Mouse (Mus musculus) intestine, embryonic 15.5 days (tissue): ENCODE measurements around the gene Scfd2. TPM values are rescaled to one million over a fixed set of nuclear protein-coding genes. Genes with fewer than 3 reads are reported as not detected.

Source experiments
- ATAC-seq: fragments of 200-750 bp; cut with Nextera tagmentation; 2 replicates; pipeline ENCODE4 v1.8.0; 2017; ENCODE audit warnings: moderate TSS enrichment, moderate library complexity
- H3K27ac ChIP-seq: fragments of 300-500 bp; sonication (generic); 2 replicates; pipeline ENCODE4 v1.5.1; 2015; ENCODE audit warnings: mild to moderate bottlenecking, inconsistent platforms
- H3K27me3 ChIP-seq: fragments of 300-500 bp; sonication (generic); replicated peaks from 2 replicates; pipeline ENCODE4 v1.6.1; 2015; ENCODE audit warnings: inconsistent platforms
- H3K36me3 ChIP-seq: fragments of 300-500 bp; sonication (generic); 2 replicates; pipeline ENCODE4 v1.6.1; 2015; ENCODE audit warnings: inconsistent platforms
- H3K4me1 ChIP-seq: fragments of 300-500 bp; sonication (generic); replicated peaks from 2 replicates; pipeline ENCODE4 v1.6.1; 2015; ENCODE audit warnings: inconsistent platforms
- H3K4me2 ChIP-seq: fragments of 300-500 bp; sonication (generic); replicated peaks from 2 replicates; pipeline ENCODE4 v1.6.1; 2015; ENCODE audit warnings: mild to moderate bottlenecking, inconsistent platforms
- H3K4me3 ChIP-seq: fragments of 300-500 bp; sonication (generic); replicated peaks from 2 replicates; pipeline ENCODE4 v1.5.1; 2015; ENCODE audit warnings: inconsistent platforms
- H3K9ac ChIP-seq: fragments of 300-500 bp; sonication (generic); 2 replicates; pipeline ENCODE4 v1.6.1; 2015; ENCODE audit warnings: inconsistent platforms
- H3K9me3 ChIP-seq: fragments of 300-500 bp; sonication (generic); 2 replicates; pipeline ENCODE4 v1.6.1; 2016; ENCODE audit warnings: inconsistent platforms
- WGBS: fragments of 180-500 bp; shearing (Covaris S2); methylation state at CpG from one replicate; pipeline ENCODE4 v1.1.7; 2015; 5-methylcytosine and 5-hydroxymethylcytosine counted together
- polyA plus RNA-seq: library from polyadenylated mRNA; unstranded; fragments of >200 nt; fragmentation: Nextera tagmentation; extraction: Ambion mirVana; gene quantifications from 2 replicates; pipeline ENCODE4 v1.2.1, GENCODE M21; 2015

Gene Scfd2
- polyA plus RNA-seq, 1 experiment from 2014 or later = 17.2 TPM

DNA sequence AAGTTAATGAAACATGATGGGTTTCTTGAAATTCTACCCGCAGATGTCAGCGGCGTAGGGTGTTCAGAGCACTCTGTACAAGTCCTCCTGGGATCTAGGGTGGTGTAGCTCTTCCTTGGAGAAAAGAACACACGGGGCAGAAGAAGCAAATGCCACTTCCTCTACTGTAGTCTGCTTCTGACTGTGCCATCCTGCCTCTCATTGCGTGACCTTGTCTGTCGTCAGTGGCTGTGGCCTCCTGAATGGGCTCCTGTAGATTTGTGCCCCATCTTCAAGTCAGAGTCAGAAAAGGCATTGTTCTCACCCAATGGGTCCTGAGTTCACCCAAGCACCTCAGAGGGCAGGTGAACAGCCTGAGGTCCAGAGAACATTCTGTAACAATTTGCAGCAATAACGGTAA is 367.0 kb downstream of the Scfd2 start:
- 86% methylated on average over 7 of the region's 7 CpGs for WGBS
- H3K9ac ChIP-seq = no peak overlapping the region
- peaks cover 22% of the 10 kb centered on the region for H3K4me1 ChIP-seq
- no peak for ATAC-seq
- no peak overlapping the region for H3K4me3 ChIP-seq
- H3K9me3 ChIP-seq = no peaks in the 10 kb centered on the region
- H3K27me3 ChIP-seq = no peaks in the 10 kb centered on the region
- H3K27ac ChIP-seq = no peak overlapping the region
- no peaks in the 10 kb centered on the region for H3K36me3 ChIP-seq
- no peak overlapping the region for H3K4me2 ChIP-seq

GRCm38 (mm10) chr5:74163141-74163540 is 368.4 kb downstream of the Scfd2 start:
- no peak overlapping the region for H3K9ac ChIP-seq
- H3K4me2 ChIP-seq = no peak overlapping the region
- H3K27me3 ChIP-seq = no peaks in the 10 kb centered on the region
- 0 out of 2 replicates have a peak, but pooled peaks have one; percentile 29 for ATAC-seq
- H3K9me3 ChIP-seq = no peaks in the 10 kb centered on the region
- peaks cover 13% of the 10 kb centered on the region for H3K4me1 ChIP-seq
- WGBS = 80% methylated on average over 6 of the region's 6 CpGs
- H3K27ac ChIP-seq = no peak overlapping the region
- no peaks in the 10 kb centered on the region for H3K36me3 ChIP-seq
- no peak overlapping the region for H3K4me3 ChIP-seq

- Histone ChIP-seq H3K4me1 (peaks cover 12% of the 10 kb centered on the region), H3K27ac (peak overlapping the region; percentile 52), H3K36me3 (no peaks in the 10 kb centered on the region), H3K4me3 (no peak overlapping the region), H3K4me2 (peak overlapping the region; percentile 43), H3K9ac (no peak overlapping the region), H3K9me3 (no peaks in the 10 kb centered on the region), H3K27me3 (no peaks in the 10 kb centered on the region)
- WGBS = 54% methylated on average over 3 of the region's 3 CpGs
- no peak for ATAC-seq
Observed at GRCm38 (mm10) chr5:74162013-74162412, 369.5 kb downstream of the Scfd2 start.

- Histone ChIP-seq H3K36me3 (no peaks in the 10 kb centered on the region), H3K9me3 (no peaks in the 10 kb centered on the region), H3K27ac (peak overlapping the region; percentile 52), H3K4me2 (peak overlapping the region; percentile 43), H3K27me3 (no peaks in the 10 kb centered on the region), H3K4me3 (no peak overlapping the region), H3K4me1 (peaks cover 12% of the 10 kb centered on the region), H3K9ac (no peak overlapping the region)
- WGBS = 15% methylated on average over 15 of the region's 15 CpGs
- ATAC-seq = peak; percentile 73
Observed at GRCm38 (mm10) chr5:74161297-74161926, 370.1 kb downstream of the Scfd2 start.

- Histone ChIP-seq H3K27me3 (no peaks in the 10 kb centered on the region), H3K9ac (no peak overlapping the region), H3K4me3 (no peak overlapping the region), H3K9me3 (no peaks in the 10 kb centered on the region), H3K27ac (no peak overlapping the region), H3K36me3 (no peaks in the 10 kb centered on the region), H3K4me2 (no peak overlapping the region), H3K4me1 (peaks cover 12% of the 10 kb centered on the region)
- ATAC-seq = no peak
- 63% methylated on average over 4 of the region's 4 CpGs for WGBS
Observed at GRCm38 (mm10) chr5:74160349-74160748, 371.2 kb downstream of the Scfd2 start.

GRCm38 (mm10) chr5:74159906-74160305 is 371.7 kb downstream of the Scfd2 start:
- ATAC-seq = peak; percentile 69
- Histone ChIP-seq H3K4me2 (no peak overlapping the region), H3K36me3 (no peaks in the 10 kb centered on the region), H3K9me3 (no peaks in the 10 kb centered on the region), H3K4me1 (peaks cover 12% of the 10 kb centered on the region), H3K9ac (no peak overlapping the region), H3K27me3 (no peaks in the 10 kb centered on the region), H3K27ac (no peak overlapping the region), H3K4me3 (no peak overlapping the region)
- 26% methylated on average over 7 of the region's 7 CpGs for whole genome bisulfite sequencing

GRCm38 (mm10) chr5:74158929-74159632 is 372.5 kb downstream of the Scfd2 start:
- H3K9ac ChIP-seq = no peak overlapping the region
- H3K36me3 ChIP-seq = no peaks in the 10 kb centered on the region
- H3K4me2 ChIP-seq = no peak overlapping the region
- no peaks in the 10 kb centered on the region for H3K9me3 ChIP-seq
- peaks cover 12% of the 10 kb centered on the region for H3K4me1 ChIP-seq
- no peaks in the 10 kb centered on the region for H3K27me3 ChIP-seq
- no peak for ATAC-seq
- no peak overlapping the region for H3K27ac ChIP-seq
- H3K4me3 ChIP-seq = no peak overlapping the region
- 74% methylated on average over 6 of the region's 6 CpGs for WGBS

DNA sequence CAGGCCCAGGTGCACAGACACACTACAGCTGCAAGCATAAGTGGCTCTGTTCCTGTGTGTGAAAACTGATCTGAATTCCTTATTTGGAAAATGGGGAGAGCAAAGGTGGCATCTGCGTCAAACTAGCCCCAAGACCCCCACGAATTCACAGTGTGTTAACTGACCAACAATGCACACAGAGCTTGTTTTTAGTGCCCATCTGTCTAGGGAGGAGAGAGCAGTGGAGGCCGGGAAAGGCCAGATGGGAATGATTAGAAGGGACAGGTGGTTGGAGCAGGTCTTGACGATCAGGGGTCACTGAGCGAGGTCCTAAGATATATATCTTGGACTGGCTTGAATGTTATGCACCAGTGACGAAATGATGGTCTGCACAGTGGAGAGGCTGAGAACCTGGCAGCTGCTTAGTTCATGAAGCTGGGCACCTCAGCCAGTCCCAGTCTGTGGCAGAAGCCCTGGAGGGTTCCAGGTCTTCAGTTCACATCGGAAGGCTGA is 375.7 kb downstream of the Scfd2 start:
- Histone ChIP-seq H3K27me3 (no peaks in the 10 kb centered on the region), H3K9ac (no peak overlapping the region), H3K27ac (no peak overlapping the region), H3K4me2 (no peak overlapping the region), H3K4me3 (no peak overlapping the region), H3K9me3 (no peaks in the 10 kb centered on the region), H3K4me1 (no peaks in the 10 kb centered on the region; the same call in 1 of the 2 replicates), H3K36me3 (no peaks in the 10 kb centered on the region)
- no peak for ATAC-seq
- WGBS = 65% methylated on average over 7 of the region's 7 CpGs

Other genes with a start within 250 kb of the Scfd2 start
- 71.8 and 80.4 TPM in 2 replicates for gene Fip1l1, start 3.7 kb upstream of the Scfd2 start, polyA plus RNA-seq
- gene Lnx1, start 171.2 kb upstream of the Scfd2 start, polyA plus RNA-seq = 5.9 and 6.0 TPM in 2 replicates